Mouse (Mus musculus) hindbrain, embryonic 11.5 days (tissue): ENCODE measurements around the gene Gstp3. TPM values are rescaled to one million over a fixed set of nuclear protein-coding genes. Genes with fewer than 3 reads are reported as not detected.
A peak's percentile ranks its signal among the peaks of the same experiment; 100 is the strongest.
"Not testable (repeated sequence)": the region's sequence is repeated elsewhere in the genome, so short reads cannot be mapped to it uniquely, and the experiment has no call there.

Experiments used
- ATAC-seq: fragments of 200-750 bp; cut with Nextera tagmentation; 2 replicates; pipeline ENCODE4 v1.8.0; 2017; ENCODE audit warnings: mild to moderate bottlenecking, moderate TSS enrichment, moderate library complexity; ENCODE audit not compliant: low FRiP score
- DNase-seq: peaks from one replicate; pipeline ENCODE4 v3.0.0-alpha.2; 2015; ENCODE audit warnings: low spot score
- H3K27ac ChIP-seq: fragments of 300-500 bp; sonication (generic); 2 replicates; pipeline ENCODE4 v1.5.1; 2014; ENCODE audit warnings: mild to moderate bottlenecking, low read depth, low read length
- H3K27me3 ChIP-seq: fragments of 300-500 bp; sonication (generic); 2 replicates; pipeline ENCODE4 v1.6.1; 2014; ENCODE audit warnings: mild to moderate bottlenecking, low read length, moderate library complexity, mixed read lengths; ENCODE audit not compliant: control insufficient read depth, insufficient read depth
- H3K36me3 ChIP-seq: fragments of 300-500 bp; sonication (generic); 2 replicates; pipeline ENCODE4 v1.6.1; 2014; ENCODE audit warnings: mild to moderate bottlenecking, low read length, moderate library complexity, mixed read lengths; ENCODE audit not compliant: control insufficient read depth, insufficient read depth
- H3K4me1 ChIP-seq: fragments of 300-500 bp; sonication (generic); replicated peaks from 2 replicates; pipeline ENCODE4 v1.6.1; 2014; ENCODE audit warnings: low read length, mixed read lengths; ENCODE audit not compliant: control insufficient read depth, insufficient read depth
- H3K4me2 ChIP-seq: fragments of 300-500 bp; sonication (generic); replicated peaks from 2 replicates; pipeline ENCODE4 v1.6.1; 2014; ENCODE audit warnings: mild to moderate bottlenecking, low read depth, low read length
- H3K4me3 ChIP-seq: fragments of 300-500 bp; sonication (generic); 2 replicates; pipeline ENCODE4 v1.5.1; 2014; ENCODE audit warnings: low read depth, low read length
- H3K9ac ChIP-seq: fragments of 300-500 bp; sonication (generic); 2 replicates; pipeline ENCODE4 v1.6.1; 2014; ENCODE audit warnings: low read depth, low read length
- H3K9me3 ChIP-seq: fragments of 300-500 bp; sonication (generic); 2 replicates; pipeline ENCODE4 v1.6.1; 2016; ENCODE audit warnings: low read length; ENCODE audit not compliant: control insufficient read depth
- WGBS: fragments of 180-500 bp; shearing (Covaris S2); extraction: QIAGEN DNeasy Blood & Tissue Kit; methylation state at CpG from one replicate; pipeline ENCODE4 v1.1.7; 2014; 5-methylcytosine and 5-hydroxymethylcytosine counted together
- polyA plus RNA-seq: library from polyadenylated mRNA; unstranded; fragments of >200 nt; fragmentation: Nextera tagmentation; extraction: Ambion mirVana; gene quantifications from 2 replicates; pipeline ENCODE4 v1.2.1, GENCODE M21; 2014

Gstp3 gene
- polyA plus RNA-seq, 1 experiment from 2014 or later: not detected

DNA sequence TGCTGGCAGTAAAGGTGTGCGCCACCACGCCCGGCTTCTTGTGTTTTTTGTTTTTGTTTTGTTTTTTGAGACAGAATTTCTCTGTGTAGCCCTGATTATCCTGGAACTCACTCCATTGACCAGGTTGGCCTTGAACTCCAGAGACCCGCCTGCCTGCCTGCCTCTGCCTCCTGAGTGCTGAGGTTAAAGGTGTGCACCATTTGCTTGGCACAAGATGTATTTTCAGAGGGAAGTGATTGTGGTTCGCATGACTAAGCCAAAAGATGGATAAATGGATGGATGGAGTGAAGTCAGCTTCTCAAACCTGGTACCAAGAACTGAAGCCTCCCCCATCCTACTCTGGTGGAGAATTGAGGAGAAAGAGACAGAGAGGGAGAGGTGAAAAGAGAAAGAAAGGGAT lies 4.8 kb downstream of the Gstp3 start:
- ATAC-seq: no peak
- no peaks in the 10 kb centered on the region for H3K36me3 ChIP-seq
- WGBS: 90% methylated on average over 5 of the region's 5 CpGs
- no peak overlapping the region for H3K27ac ChIP-seq
- H3K4me1 ChIP-seq: no peaks in the 10 kb centered on the region
- H3K9ac ChIP-seq: no peak overlapping the region
- no peak for DNase-seq
- H3K4me2 ChIP-seq: no peak overlapping the region
- no peaks in the 10 kb centered on the region for H3K9me3 ChIP-seq
- H3K27me3 ChIP-seq: no peaks in the 10 kb centered on the region
- H3K4me3 ChIP-seq: no peak overlapping the region

DNA sequence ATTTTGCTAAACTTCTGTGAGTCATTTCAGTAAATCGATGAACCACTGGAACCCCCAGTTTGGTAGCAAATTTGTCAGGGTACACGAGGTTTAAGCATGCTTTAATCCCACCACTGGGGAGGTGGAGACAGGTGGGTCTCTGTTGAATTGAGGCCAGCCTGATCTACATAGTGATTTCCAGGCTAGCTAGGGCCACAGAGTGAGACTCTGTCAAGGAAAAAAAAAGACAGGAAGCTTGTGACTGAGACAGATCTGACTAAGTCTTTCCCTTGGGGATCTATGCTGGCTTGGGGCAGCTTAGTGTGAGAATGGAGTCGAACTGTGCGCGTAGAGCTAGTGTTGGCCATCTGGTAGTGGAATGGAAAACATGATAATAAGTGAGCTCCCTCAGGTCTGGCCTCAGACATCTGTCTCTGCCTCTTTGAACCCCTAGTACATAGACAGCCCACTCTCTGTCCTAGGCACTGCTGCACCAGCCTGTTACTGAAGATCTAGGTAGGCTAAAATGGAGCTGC lies 6.8 kb downstream of the Gstp3 start:
- no peak overlapping the region for H3K27ac ChIP-seq
- DNase-seq (no peak), ATAC-seq (no peak)
- WGBS: 75% methylated on average over 5 of the region's 5 CpGs
- H3K4me2 ChIP-seq: no peak overlapping the region
- no peaks in the 10 kb centered on the region for H3K9me3 ChIP-seq
- no peaks in the 10 kb centered on the region for H3K27me3 ChIP-seq
- no peak overlapping the region for H3K4me3 ChIP-seq
- H3K36me3 ChIP-seq: no peaks in the 10 kb centered on the region
- H3K4me1 ChIP-seq: no peaks in the 10 kb centered on the region
- no peak overlapping the region for H3K9ac ChIP-seq

DNA sequence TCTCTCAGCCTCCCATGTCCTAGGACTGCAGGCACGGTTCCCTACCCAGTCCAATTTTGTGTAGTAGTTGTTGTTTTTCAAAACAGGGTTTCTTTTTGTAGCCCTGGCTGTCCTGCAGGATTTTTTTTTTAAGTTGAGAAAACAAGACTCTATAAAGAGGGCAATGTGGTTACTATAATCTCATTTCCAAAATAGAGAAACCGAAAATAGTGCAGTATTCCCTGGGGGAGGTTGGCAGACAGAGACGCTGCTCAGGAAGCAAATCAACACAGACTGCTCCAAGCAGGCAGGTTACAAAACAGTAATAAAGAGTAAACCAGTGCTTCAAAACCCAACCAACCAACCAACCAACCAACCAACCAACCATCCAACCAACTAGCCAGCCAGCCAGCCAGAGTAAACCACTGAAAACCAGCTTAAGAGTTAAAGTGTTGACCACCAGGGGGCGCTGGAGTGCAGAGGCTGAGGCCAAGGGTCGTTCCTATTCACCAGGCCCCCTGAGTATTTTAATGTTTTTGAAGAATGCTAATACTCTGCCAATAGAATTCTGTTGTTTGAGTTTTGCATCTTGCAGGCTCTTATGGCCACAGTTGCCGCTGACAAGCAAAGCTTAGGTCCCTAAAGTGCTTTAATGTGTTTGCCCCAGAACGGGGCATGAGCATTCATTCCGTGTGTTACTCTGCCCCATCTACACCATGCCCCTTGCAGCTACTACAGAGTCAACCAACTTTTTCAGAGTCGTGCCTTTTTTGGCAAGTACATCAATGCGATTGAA lies 7.4 kb downstream of the Gstp3 start:
- Histone ChIP-seq H3K9ac (no peak overlapping the region), H3K9me3 (no peaks in the 10 kb centered on the region), H3K4me3 (no peak overlapping the region), H3K36me3 (no peaks in the 10 kb centered on the region), H3K4me1 (no peaks in the 10 kb centered on the region), H3K27ac (no peak overlapping the region), H3K27me3 (no peaks in the 10 kb centered on the region), H3K4me2 (no peak overlapping the region)
- DNase-seq: peak; percentile 81
- 54% methylated on average over 10 of the region's 10 CpGs for WGBS
- no peak for ATAC-seq

DNA sequence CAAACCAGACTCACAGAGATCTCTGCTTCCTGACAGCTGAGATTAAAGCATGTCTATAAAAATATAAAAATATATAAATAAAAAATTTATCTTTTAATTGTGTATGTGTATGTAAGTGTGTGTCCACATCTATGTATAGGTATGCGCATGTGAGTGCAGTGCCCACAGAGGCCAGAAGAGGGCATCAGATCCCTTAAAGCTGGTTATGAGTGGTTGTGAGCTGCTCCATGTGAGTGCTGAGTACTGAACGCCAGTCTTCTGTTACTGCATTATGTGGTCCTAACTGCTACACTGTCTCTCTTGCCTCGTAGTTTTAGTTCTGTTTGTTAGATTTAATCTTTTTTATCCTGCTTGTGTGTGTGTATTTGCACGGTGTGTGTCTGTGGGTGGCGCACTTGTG lies 8.4 kb downstream of the Gstp3 start:
- Histone ChIP-seq H3K27me3 (no peaks in the 10 kb centered on the region), H3K4me1 (no peaks in the 10 kb centered on the region), H3K27ac (no peak overlapping the region), H3K36me3 (no peaks in the 10 kb centered on the region), H3K4me2 (no peak overlapping the region), H3K9ac (no peak overlapping the region), H3K9me3 (no peaks in the 10 kb centered on the region), H3K4me3 (no peak overlapping the region)
- WGBS: 95% methylated on average over 5 of the region's 5 CpGs
- DNase-seq: no peak
- no peak for ATAC-seq

DNA sequence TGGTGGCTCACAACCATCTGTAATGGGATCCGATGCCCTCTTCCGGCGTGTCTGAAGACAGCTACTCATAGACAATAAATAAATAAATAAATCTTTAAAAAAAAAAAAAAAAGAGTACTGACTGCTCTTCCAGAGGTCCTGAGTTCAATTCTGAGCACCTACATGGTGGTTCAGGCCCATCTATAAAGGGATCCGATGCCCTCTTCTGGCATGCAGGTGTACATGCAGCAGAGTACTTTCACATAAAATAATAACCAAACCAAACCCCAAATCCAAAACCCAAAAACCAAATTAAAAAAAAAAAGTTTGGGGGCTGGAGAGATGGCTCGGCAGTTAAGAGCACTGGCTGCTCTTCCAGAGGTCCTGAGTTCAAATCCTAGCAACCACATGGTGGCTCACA lies 10.3 kb downstream of the Gstp3 start:
- not testable (repeated sequence) for H3K4me1 ChIP-seq, ATAC-seq, H3K4me3 ChIP-seq, H3K9me3 ChIP-seq, H3K9ac ChIP-seq, H3K4me2 ChIP-seq, H3K36me3 ChIP-seq, DNase-seq, H3K27ac ChIP-seq, H3K27me3 ChIP-seq
- 81% methylated on average over 5 of the region's 5 CpGs for WGBS

DNA sequence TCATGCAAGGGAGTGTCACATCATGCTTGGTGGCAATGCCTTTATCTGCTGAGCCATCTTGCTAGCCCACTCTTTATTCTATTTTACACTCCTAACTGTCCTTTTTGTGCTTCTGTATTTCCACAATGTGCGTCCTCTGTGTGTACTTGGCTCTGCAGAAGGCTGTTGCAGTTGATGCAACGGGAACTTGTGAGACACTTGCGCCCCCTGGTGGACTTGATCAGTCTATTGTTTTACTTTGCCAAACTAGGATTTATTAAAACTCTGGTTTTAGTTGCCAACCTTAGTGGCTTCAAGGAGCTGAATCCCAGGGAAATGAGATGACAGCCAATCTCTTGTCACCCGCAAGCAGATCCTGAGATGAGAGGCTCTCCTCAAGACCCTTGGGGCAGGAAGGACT lies 11.5 kb downstream of the Gstp3 start:
- no peak for ATAC-seq
- 20% methylated on average over 4 of the region's 4 CpGs for WGBS

DNA sequence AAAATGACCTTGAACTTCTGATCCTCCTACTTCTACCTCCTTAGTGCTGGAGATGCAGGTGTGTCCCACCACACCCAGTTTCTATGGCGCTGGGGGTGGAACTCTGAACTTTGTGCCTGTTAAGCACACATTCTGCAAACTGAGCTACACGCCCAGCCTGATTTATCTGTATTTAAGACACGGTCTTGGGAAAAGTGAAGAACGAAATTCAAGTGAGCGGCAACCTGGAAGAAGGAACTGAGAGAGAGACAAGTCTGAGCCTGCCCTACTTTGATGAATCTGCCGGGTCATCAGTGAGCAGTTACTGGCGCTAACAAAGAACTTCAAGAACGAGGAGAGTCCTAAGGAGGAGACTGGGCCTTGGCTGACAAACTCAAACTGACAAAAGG lies 12.5 kb downstream of the Gstp3 start:
- no peak for ATAC-seq

More for the DNA sequence above, 11.5 kb downstream of the Gstp3 start:
- Histone ChIP-seq H3K36me3 (no peaks in the 10 kb centered on the region), H3K9ac (no peak overlapping the region), H3K4me2 (no peak overlapping the region), H3K4me3 (no peak overlapping the region), H3K27ac (no peak overlapping the region), H3K9me3 (no peaks in the 10 kb centered on the region), H3K27me3 (no peaks in the 10 kb centered on the region), H3K4me1 (no peaks in the 10 kb centered on the region)
- peak; percentile 90 for DNase-seq

DNA sequence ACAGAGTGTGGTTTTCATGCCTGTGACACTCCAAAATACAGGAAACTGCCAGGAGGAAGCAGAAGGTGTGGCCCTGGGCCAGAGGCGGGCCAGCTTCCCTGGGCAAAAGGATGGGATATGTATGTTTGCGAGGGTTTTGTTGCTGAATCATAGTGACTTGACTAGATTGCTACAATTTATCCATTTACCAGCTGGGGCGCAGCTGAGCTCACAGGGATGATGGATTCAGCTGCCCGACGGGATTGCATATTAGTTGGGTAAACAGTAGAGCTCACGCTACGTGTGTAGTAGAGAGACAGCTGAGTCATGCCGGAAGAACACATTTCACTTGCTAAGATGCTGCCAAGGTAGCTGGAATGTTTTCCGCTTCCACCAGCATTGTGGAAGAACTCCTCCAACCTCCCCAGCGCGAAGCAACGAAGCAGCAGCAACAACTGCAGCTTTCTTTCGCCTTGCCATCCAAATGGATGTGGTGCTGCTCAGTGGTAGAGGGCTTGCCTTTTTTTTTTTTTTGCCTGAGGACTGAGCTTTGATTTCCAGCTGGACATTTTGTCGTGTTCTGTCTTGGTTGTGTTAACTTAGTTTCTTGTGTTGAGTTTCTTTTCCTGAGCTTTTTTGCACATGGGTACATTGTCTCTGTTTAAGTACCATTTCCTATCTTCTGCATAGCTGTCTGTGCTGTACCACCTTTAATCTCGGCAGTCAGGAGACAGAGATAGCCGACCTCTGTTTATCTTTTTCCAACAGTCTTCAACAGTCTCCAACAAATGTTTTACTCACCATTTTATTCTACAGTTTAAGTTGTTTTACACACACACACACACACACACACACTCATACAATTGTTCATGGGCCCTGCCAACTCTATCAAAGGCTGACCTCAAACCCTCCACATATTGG lies 13.2 kb downstream of the Gstp3 start, which contains the start of gene Gstp2:
Gene Gstp2 (minus strand): TSS at position 58 of the 900 bp plus-strand sequence.
- Histone ChIP-seq H3K9ac (no peak within 1 kb of the TSS), H3K27ac (no peak within 1 kb of the TSS), H3K36me3 (no peaks in the 10 kb centered on the region), H3K27me3 (no peaks in the 10 kb centered on the region), H3K4me1 (no peaks in the 10 kb centered on the region), H3K4me3 (no peak within 1 kb of the TSS), H3K4me2 (no peak within 1 kb of the TSS), H3K9me3 (no peaks in the 10 kb centered on the region)
- DNase-seq (peak; percentile 51), ATAC-seq (no peak)
- WGBS: 60% methylated on average over 16 of the region's 16 CpGs

More for the DNA sequence above, 12.5 kb downstream of the Gstp3 start:
- H3K27ac ChIP-seq: no peak overlapping the region
- DNase-seq: no peak
- no peaks in the 10 kb centered on the region for H3K4me1 ChIP-seq
- whole genome bisulfite sequencing: 82% methylated on average over 8 of the region's 8 CpGs
- H3K9ac ChIP-seq: no peak overlapping the region
- no peaks in the 10 kb centered on the region for H3K9me3 ChIP-seq
- H3K4me2 ChIP-seq: no peak overlapping the region
- no peaks in the 10 kb centered on the region for H3K27me3 ChIP-seq
- H3K36me3 ChIP-seq: no peaks in the 10 kb centered on the region
- H3K4me3 ChIP-seq: no peak overlapping the region
